Mouse (Mus musculus) thymus, adult 2 months (tissue): ENCODE data around the gene Slc50a1.

Experiments
- CTCF ChIP-seq: fragments of 200-500 bp; IDR thresholded peaks from 2 replicates; pipeline ENCODE4 v1.5.1; 2012; ENCODE audit warnings: mild to moderate bottlenecking, control low read depth, low read length, moderate library complexity, borderline replicate concordance; ENCODE audit not compliant: control insufficient read depth, poor library complexity, insufficient read depth; ENCODE audit errors: extremely low read depth
- POLR2A ChIP-seq: fragments of 200-500 bp; IDR thresholded peaks from 2 replicates; pipeline ENCODE4 v1.6.1; 2012; ENCODE audit warnings: mild to moderate bottlenecking, low read length, control low read depth, moderate library complexity; ENCODE audit not compliant: control insufficient read depth, poor library complexity, insufficient read depth; ENCODE audit errors: extremely low read depth

DNA sequence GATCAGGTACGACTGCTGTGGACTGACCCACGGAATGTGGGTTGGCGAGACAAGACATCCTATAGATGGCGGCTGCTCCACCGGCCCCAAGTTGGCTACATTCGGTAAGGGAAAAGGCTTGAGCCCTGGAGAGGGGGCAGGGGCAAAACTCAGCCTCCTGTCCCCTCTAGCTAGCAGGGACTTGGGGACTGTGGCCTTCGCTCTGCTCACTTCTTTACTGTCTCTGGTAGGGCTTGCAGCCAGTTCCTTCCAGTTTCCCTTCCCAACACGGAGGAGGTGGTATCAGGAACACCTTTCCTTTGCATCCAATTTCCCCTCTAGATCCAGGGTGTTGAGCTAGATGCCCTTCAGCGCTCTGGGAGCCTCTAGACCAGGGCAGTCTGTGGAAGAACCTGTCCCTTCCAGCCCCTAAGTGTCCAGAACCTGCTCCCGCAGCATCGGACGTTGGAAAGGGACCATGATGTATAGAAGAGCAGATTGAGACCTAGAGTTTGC, 45.0 kb downstream of the Slc50a1 start:
- no peak for TF ChIP-seq CTCF
- no peak for TF ChIP-seq POLR2A
